Mouse (Mus musculus): ENCODE measurements at regions not wholly inside any gene's neighbourhood (a gene's known extent, or its start where the extent isn't known, plus 50 kb on each side); places are given as distances from the start of the nearest gene placed in this dataset.

GRCm38 (mm10) chr14:8867641-8868040 is 201.6 kb upstream of the 4930452B06Rik start:
- intact Hi-C loops (cut with DNase I): no loop called here
- no peak for DNase-seq (ENCODE audit: low spot score)

DNA sequence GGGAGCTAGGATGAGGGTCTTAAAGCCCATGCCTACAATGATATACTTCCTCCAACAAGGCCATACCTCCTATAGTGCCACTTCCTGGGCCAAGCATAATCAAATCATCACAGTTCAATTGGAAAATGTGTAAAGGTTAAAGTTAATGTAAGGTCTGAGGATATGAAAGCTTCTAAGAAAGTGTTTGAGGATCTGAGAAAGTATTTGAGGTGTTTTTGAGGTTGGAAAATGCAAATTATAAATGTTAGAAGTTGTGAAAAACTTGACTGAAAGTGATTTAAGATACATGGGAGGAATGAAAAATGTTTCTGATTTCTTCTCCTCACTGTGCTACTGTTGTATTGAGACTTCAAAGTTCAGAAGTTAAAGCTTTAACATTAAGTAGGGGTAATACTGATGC is 185.5 kb upstream of the 4930452B06Rik start:
- DNase-seq (ENCODE audit: low spot score): no peak
- intact Hi-C loops (cut with DNase I): no loop called here

DNA sequence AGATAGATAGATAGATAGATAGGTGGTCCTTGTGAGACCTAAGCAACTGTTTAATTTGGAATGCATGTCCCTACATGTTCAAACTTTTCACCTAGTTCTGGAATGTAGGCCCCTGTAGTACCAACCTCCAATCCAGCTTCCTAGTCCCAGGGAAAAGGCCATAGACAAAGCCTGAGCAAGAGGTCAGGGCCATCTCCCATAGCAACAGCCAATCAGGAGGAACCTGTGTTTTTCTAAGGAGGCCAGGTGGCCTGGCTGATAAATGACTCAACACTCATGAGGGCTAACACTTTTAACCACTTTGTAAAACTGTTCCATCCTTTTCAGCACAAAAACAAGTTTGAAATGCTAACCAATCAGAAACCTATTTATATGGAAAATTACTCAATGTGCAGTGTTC is 184.2 kb upstream of the 4930452B06Rik start:
- intact Hi-C loops (cut with DNase I): no loop called here
- DNase-seq (ENCODE audit: low spot score): no peak

- no peak for DNase-seq (ENCODE audit: low spot score)
- intact Hi-C loops (cut with DNase I): no loop called here
Observed at GRCm38 (mm10) chr14:8833516-8833915, 167.5 kb upstream of the 4930452B06Rik start.

- peak; percentile 1 for DNase-seq (ENCODE audit: low spot score)
- intact Hi-C loops (cut with DNase I): loop anchor here (10.0 kb wide), 1 partner anchor 185 kb away; no protein-coding TSS in a partner anchor
Observed at GRCm38 (mm10) chr14:8800217-8800616, 134.2 kb upstream of the 4930452B06Rik start.

- DNase-seq (ENCODE audit: low spot score): no peak
- intact Hi-C loops (cut with DNase I): no loop called here
Observed at GRCm38 (mm10) chr14:8789348-8789747, 123.3 kb upstream of the 4930452B06Rik start.

DNA sequence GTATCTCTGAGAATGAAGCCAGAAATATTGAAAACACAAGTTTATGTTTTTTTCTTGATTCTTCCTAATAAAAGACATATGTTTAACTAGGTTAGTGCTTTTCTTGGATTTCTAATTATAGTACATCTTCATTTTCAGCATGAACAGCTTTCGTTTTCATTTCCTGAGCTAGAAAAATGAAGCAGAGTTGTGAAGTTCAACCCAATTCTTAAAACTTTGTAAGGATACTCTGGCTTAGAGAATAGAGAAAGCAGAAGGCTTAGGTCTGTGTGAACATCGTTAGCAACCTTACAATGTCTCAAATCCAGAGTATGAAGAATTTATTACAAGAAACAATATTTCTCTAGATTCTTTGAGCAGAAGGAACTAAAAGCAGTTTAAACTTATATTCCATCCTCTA is 94.5 kb upstream of the 4930452B06Rik start:
- no peak for DNase-seq (ENCODE audit: low spot score)
- intact Hi-C loops (cut with DNase I): loop anchor here (2.0 kb wide), 1 partner anchor 26 kb away; no protein-coding TSS in a partner anchor

GRCm38 (mm10) chr14:8736831-8737230 is 70.8 kb upstream of the 4930452B06Rik start:
- intact Hi-C loops (cut with DNase I): no loop called here
- DNase-seq (ENCODE audit: low spot score): no peak

GRCm38 (mm10) chr14:8733261-8733660 is 67.2 kb upstream of the 4930452B06Rik start:
- DNase-seq (ENCODE audit: low spot score): no peak
- intact Hi-C loops (cut with DNase I): no loop called here

DNA sequence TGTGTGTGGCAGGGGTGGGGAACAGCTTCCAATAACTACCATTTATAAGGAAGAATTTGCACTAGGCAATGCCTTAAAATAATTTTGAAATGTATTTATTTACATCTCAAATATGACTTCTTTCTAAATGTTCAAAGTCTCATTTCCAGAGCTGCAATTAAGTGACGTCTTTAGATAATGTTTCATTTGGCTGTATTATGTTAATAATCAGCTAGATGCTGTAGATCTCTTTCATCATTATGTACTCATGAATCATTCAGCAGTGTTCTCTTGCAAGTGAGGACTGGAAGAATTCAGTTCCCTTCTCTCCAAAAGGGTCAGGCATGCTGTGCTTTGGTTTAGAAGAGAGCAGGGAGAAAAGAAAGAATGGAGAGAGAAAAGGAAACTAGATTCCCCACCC is 61.3 kb upstream of the 4930452B06Rik start:
- no peak for DNase-seq (ENCODE audit: low spot score)
- intact Hi-C loops (cut with DNase I): no loop called here
